Mouse (Mus musculus) lung, embryonic 16.5 days (tissue): ENCODE results near the gene BC051142. TPM values are rescaled to one million over a fixed set of nuclear protein-coding genes. Genes with fewer than 3 reads are reported as not detected.
"Not testable (repeated sequence)": the region's sequence is repeated elsewhere in the genome, so short reads cannot be mapped to it uniquely, and the experiment has no call there.

Experiments used
- ATAC-seq: fragments of 200-750 bp; cut with Nextera tagmentation; 2 replicates; pipeline ENCODE4 v1.8.0; 2017; ENCODE audit warnings: low read depth, mild to moderate bottlenecking, moderate library complexity
- H3K27ac ChIP-seq: fragments of 300-500 bp; sonication (generic); 2 replicates; pipeline ENCODE4 v1.5.1; 2014; ENCODE audit warnings: mild to moderate bottlenecking, control low read depth, low read length
- H3K27me3 ChIP-seq: fragments of 300-500 bp; sonication (generic); 2 replicates; pipeline ENCODE4 v1.6.1; 2014; ENCODE audit warnings: low read depth, low read length, mixed read lengths; ENCODE audit not compliant: control insufficient read depth, insufficient read depth
- H3K36me3 ChIP-seq: fragments of 300-500 bp; sonication (generic); 2 replicates; pipeline ENCODE4 v1.6.1; 2014; ENCODE audit warnings: low read length; ENCODE audit not compliant: control insufficient read depth, insufficient read depth
- H3K4me1 ChIP-seq: fragments of 300-500 bp; sonication (generic); replicated peaks from 2 replicates; pipeline ENCODE4 v1.6.1; 2014; ENCODE audit warnings: low read length, mixed read lengths; ENCODE audit not compliant: control insufficient read depth, insufficient read depth
- H3K4me2 ChIP-seq: fragments of 300-500 bp; sonication (generic); 2 replicates; pipeline ENCODE4 v1.6.1; 2014; ENCODE audit warnings: low read depth, low read length, control low read depth
- H3K4me3 ChIP-seq: fragments of 300-500 bp; sonication (generic); 2 replicates; pipeline ENCODE4 v1.5.1; 2014; ENCODE audit warnings: mild to moderate bottlenecking, low read length, control low read depth
- H3K9ac ChIP-seq: fragments of 300-500 bp; sonication (generic); 2 replicates; pipeline ENCODE4 v1.6.1; 2014; ENCODE audit warnings: low read length, control low read depth
- H3K9me3 ChIP-seq: fragments of 300-500 bp; sonication (generic); 2 replicates; pipeline ENCODE4 v1.6.1; 2016; ENCODE audit warnings: low read length; ENCODE audit not compliant: control insufficient read depth
- WGBS: fragments of 180-500 bp; shearing (Covaris S2); extraction: QIAGEN DNeasy Blood & Tissue Kit; methylation state at CpG from one replicate; pipeline ENCODE4 v1.1.7; 2014; 5-methylcytosine and 5-hydroxymethylcytosine counted together
- polyA plus RNA-seq: library from polyadenylated mRNA; unstranded; fragments of >200 nt; fragmentation: Nextera tagmentation; extraction: Ambion mirVana; gene quantifications from 2 replicates; pipeline ENCODE4 v1.2.1, GENCODE M21; 2015

BC051142 gene
- polyA plus RNA-seq, 1 experiment from 2014 or later = 0.44 TPM

DNA sequence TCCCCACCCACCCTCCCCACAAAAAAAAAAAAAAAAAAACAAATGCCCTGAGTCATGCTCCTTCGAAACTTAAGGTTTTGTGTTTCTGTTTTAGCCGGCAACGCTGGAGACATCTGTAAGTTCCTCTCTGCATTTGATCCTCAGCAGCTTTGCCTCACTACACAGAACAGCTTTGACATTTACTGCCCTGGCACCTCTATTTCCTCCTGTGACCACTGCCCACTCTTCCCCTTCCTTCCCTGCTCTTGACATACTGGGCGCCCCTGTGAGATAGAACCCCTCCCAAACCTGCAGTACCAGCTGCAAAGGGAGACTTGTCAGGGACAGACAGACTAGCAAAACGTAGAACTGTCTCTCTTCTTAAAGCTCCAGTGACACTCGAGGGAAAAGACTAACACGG is 39.0 kb downstream of the BC051142 start:
- Histone ChIP-seq H3K9me3 (no peaks in the 10 kb centered on the region), H3K4me1 (no peaks in the 10 kb centered on the region), H3K4me2 (no peak overlapping the region), H3K36me3 (no peaks in the 10 kb centered on the region), H3K27me3 (no peaks in the 10 kb centered on the region), H3K9ac (no peak overlapping the region), H3K27ac (no peak overlapping the region), H3K4me3 (no peak overlapping the region)
- 47% methylated on average over 7 of the region's 7 CpGs for WGBS
- no peak for ATAC-seq

GRCm38 (mm10) chr17:34438588-34438987 is 40.0 kb downstream of the BC051142 start:
- WGBS = 34% methylated on average over 1 of the region's 1 CpGs

GRCm38 (mm10) chr17:34439795-34440194 is 41.2 kb downstream of the BC051142 start:
- no peak overlapping the region for H3K27ac ChIP-seq
- no peak overlapping the region for H3K4me2 ChIP-seq
- no peaks in the 10 kb centered on the region for H3K27me3 ChIP-seq
- H3K4me3 ChIP-seq = no peak overlapping the region
- no peak overlapping the region for H3K9ac ChIP-seq
- H3K9me3 ChIP-seq = no peaks in the 10 kb centered on the region
- 29% methylated on average over 3 of the region's 3 CpGs for WGBS
- no peaks in the 10 kb centered on the region for H3K36me3 ChIP-seq
- no peak for ATAC-seq
- no peaks in the 10 kb centered on the region for H3K4me1 ChIP-seq

More at GRCm38 (mm10) chr17:34438588-34438987, 40.0 kb downstream of the BC051142 start:
- Histone ChIP-seq H3K36me3 (no peaks in the 10 kb centered on the region), H3K4me2 (no peak overlapping the region), H3K9me3 (no peaks in the 10 kb centered on the region), H3K9ac (no peak overlapping the region), H3K27me3 (no peaks in the 10 kb centered on the region), H3K27ac (no peak overlapping the region), H3K4me3 (no peak overlapping the region), H3K4me1 (no peaks in the 10 kb centered on the region)
- ATAC-seq = no peak

GRCm38 (mm10) chr17:34441990-34442389 is 43.4 kb downstream of the BC051142 start:
- Histone ChIP-seq H3K4me2 (no peak overlapping the region), H3K27ac (no peak overlapping the region), H3K27me3 (no peaks in the 10 kb centered on the region), H3K4me3 (no peak overlapping the region), H3K9ac (no peak overlapping the region), H3K9me3 (no peaks in the 10 kb centered on the region), H3K4me1 (no peaks in the 10 kb centered on the region), H3K36me3 (no peaks in the 10 kb centered on the region)
- ATAC-seq = no peak
- WGBS = 82% methylated on average over 7 of the region's 7 CpGs

- no peak overlapping the region for H3K4me2 ChIP-seq
- no peak for ATAC-seq
- no peak overlapping the region for H3K4me3 ChIP-seq
- H3K9me3 ChIP-seq = no peaks in the 10 kb centered on the region
- H3K27ac ChIP-seq = no peak overlapping the region
- WGBS = 29% methylated on average over 6 of the region's 6 CpGs
- no peaks in the 10 kb centered on the region for H3K4me1 ChIP-seq
- no peaks in the 10 kb centered on the region for H3K36me3 ChIP-seq
- H3K9ac ChIP-seq = no peak overlapping the region
- H3K27me3 ChIP-seq = no peaks in the 10 kb centered on the region
Observed at GRCm38 (mm10) chr17:34448473-34449041, 49.9 kb downstream of the BC051142 start.

GRCm38 (mm10) chr17:34457668-34458067 is 59.0 kb downstream of the BC051142 start:
- Histone ChIP-seq H3K27me3 (no peaks in the 10 kb centered on the region), H3K9me3 (no peaks in the 10 kb centered on the region), H3K4me1 (peaks cover 3% of the 10 kb centered on the region; the same call in 1 of the 2 replicates), H3K4me3 (no peak overlapping the region), H3K36me3 (no peaks in the 10 kb centered on the region), H3K4me2 (no peak overlapping the region), H3K27ac (no peak overlapping the region), H3K9ac (no peak overlapping the region)
- ATAC-seq = 0 out of 2 replicates have a peak, but pooled peaks have one; percentile 23
- 53% methylated on average over 4 of the region's 4 CpGs for WGBS

- Histone ChIP-seq H3K27ac (no peak overlapping the region), H3K36me3 (no peaks in the 10 kb centered on the region), H3K27me3 (no peaks in the 10 kb centered on the region), H3K4me1 (peaks cover 3% of the 10 kb centered on the region; the same call in 1 of the 2 replicates), H3K9ac (no peak overlapping the region), H3K4me2 (no peak overlapping the region), H3K4me3 (no peak overlapping the region), H3K9me3 (no peaks in the 10 kb centered on the region)
- WGBS = 75% methylated on average over 3 of the region's 3 CpGs
- ATAC-seq = no peak
Observed at GRCm38 (mm10) chr17:34459255-34459654, 60.6 kb downstream of the BC051142 start.

DNA sequence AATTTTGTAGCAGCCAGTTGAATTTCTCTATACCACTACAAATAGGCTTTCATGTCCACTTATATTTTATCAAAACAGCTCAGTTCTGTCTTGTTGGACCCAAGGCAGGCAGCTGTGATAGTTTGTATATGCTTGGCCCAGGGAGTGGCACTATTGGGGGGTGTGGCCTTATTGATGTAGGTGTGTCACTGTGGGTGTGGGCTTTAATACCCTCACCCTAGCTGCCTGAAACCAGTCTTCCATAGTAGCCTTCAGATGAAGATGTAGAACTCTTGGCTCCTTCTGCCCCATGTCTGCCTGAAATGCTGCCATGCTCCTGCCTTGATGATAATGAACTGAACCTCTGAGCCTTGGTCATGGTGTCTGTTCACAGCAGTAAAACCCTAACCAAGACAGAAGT is 67.3 kb downstream of the BC051142 start:
- H3K27ac ChIP-seq, ATAC-seq, H3K9me3 ChIP-seq, H3K36me3 ChIP-seq, H3K27me3 ChIP-seq, H3K9ac ChIP-seq, H3K4me3 ChIP-seq, H3K4me1 ChIP-seq, H3K4me2 ChIP-seq: not testable (repeated sequence)

- no peak overlapping the region for H3K27ac ChIP-seq
- 61% methylated on average over 2 of the region's 2 CpGs for WGBS
- no peaks in the 10 kb centered on the region for H3K4me1 ChIP-seq
- ATAC-seq = no peak
- H3K36me3 ChIP-seq = no peaks in the 10 kb centered on the region
- H3K9me3 ChIP-seq = no peaks in the 10 kb centered on the region
- H3K4me3 ChIP-seq = no peak overlapping the region
- no peak overlapping the region for H3K9ac ChIP-seq
- H3K4me2 ChIP-seq = no peak overlapping the region
- no peaks in the 10 kb centered on the region for H3K27me3 ChIP-seq
Observed at GRCm38 (mm10) chr17:34470491-34470890, 71.9 kb downstream of the BC051142 start.

- Histone ChIP-seq H3K36me3 (no peaks in the 10 kb centered on the region), H3K4me2 (no peak overlapping the region), H3K4me3 (no peak overlapping the region), H3K27me3 (no peaks in the 10 kb centered on the region), H3K9ac (no peak overlapping the region), H3K27ac (no peak overlapping the region), H3K4me1 (no peaks in the 10 kb centered on the region), H3K9me3 (no peaks in the 10 kb centered on the region)
- ATAC-seq = no peak
- WGBS = 67% methylated on average over 3 of the region's 3 CpGs
Observed at GRCm38 (mm10) chr17:34475060-34475459, 76.4 kb downstream of the BC051142 start.
